Mouse (Mus musculus) heart, adult 8-10 months (tissue): Measurements from ENCODE around the gene BC048562. TPM values are rescaled to one million over a fixed set of nuclear protein-coding genes. Genes with fewer than 3 reads are reported as not detected.

Experiments
- total RNA-seq, 4 experiments: library from RNA; stranded (reverse); gene quantifications; 2 replicates each; pipeline ENCODE4 v1.2.4; 2022

The BC048562 gene
- total RNA-seq, 4 experiments from 2014 or later: not detected

Other genes with a start within 250 kb of the BC048562 start
- gene Bsn, start 246.1 kb upstream of the BC048562 start, total RNA-seq: under 1 TPM; 0.05 to 0.06 (median 0.06) TPM
- gene Dag1, start 172.5 kb upstream of the BC048562 start, total RNA-seq: 100 to 1,000 TPM; 291 to 330 (median 302) TPM
- gene Nicn1, start 146.1 kb upstream of the BC048562 start, total RNA-seq: 10 to 100 TPM; 23.0 to 32.5 (median 28.5) TPM
- 1 to 10 TPM; 3.8 to 6.5 (median 4.9) TPM for gene Amt, start 139.6 kb upstream of the BC048562 start, total RNA-seq
- gene Rhoa, start 130.4 kb upstream of the BC048562 start, total RNA-seq: 100 to 1,000 TPM; 196 to 229 (median 224) TPM
- 10 to 100 TPM; 66.6 to 85.9 (median 81.5) TPM for gene Tcta, start 130.3 kb upstream of the BC048562 start, total RNA-seq
- gene Gpx1, start 97.6 kb upstream of the BC048562 start, total RNA-seq: 100 to 1,000 TPM in 1 of 4 experiments, 10 to 100 TPM in 3; 67.6 to 101 (median 81.7) TPM
- 10 to 100 TPM; 77.0 to 83.3 (median 79.8) TPM for gene Usp4, start 88.6 kb upstream of the BC048562 start, total RNA-seq
- gene 1700102P08Rik, start 43.7 kb upstream of the BC048562 start, total RNA-seq: 1 to 10 TPM in 2 of 4 experiments, under 1 TPM in 2; 0.73 to 1.5 (median 1.1) TPM
- gene Ccdc36, start 8.0 kb upstream of the BC048562 start, total RNA-seq: not detected
- 10 to 100 TPM; 21.3 to 28.3 (median 26.7) TPM for gene Ccdc71, start 24.0 kb downstream of the BC048562 start, total RNA-seq
- gene Klhdc8b, start 25.1 kb downstream of the BC048562 start, total RNA-seq: 1 to 10 TPM; 3.9 to 6.7 (median 5.8) TPM
- 100 to 1,000 TPM; 342 to 366 (median 351) TPM for gene Lamb2, start 43.3 kb downstream of the BC048562 start, total RNA-seq
- 100 to 1,000 TPM in 3 of 4 experiments, 10 to 100 TPM in 1; 92.9 to 109 (median 102) TPM for gene Usp19, start 54.1 kb downstream of the BC048562 start, total RNA-seq
- 10 to 100 TPM; 76.7 to 84.2 (median 80.1) TPM for gene Qars, start 71.2 kb downstream of the BC048562 start, total RNA-seq
- 10 to 100 TPM; 55.6 to 70.2 (median 61.7) TPM for gene Qrich1, start 80.3 kb downstream of the BC048562 start, total RNA-seq
- gene Impdh2, start 123.8 kb downstream of the BC048562 start, total RNA-seq: 10 to 100 TPM; 44.3 to 53.5 (median 47.9) TPM
- 10 to 100 TPM; 78.5 to 86.3 (median 81.1) TPM for gene Ndufaf3, start 131.0 kb downstream of the BC048562 start, total RNA-seq
- gene Dalrd3, start 133.4 kb downstream of the BC048562 start, total RNA-seq: 10 to 100 TPM; 16.9 to 26.8 (median 24.1) TPM
- 10 to 100 TPM; 12.9 to 18.1 (median 17.0) TPM for gene Wdr6, start 142.3 kb downstream of the BC048562 start, total RNA-seq
- 10 to 100 TPM; 13.0 to 23.5 (median 14.6) TPM for gene P4htm, start 161.2 kb downstream of the BC048562 start, total RNA-seq
- 10 to 100 TPM; 41.7 to 50.7 (median 49.6) TPM for gene Arih2, start 212.9 kb downstream of the BC048562 start, total RNA-seq
- 100 to 1,000 TPM; 189 to 257 (median 218) TPM for gene Slc25a20, start 225.6 kb downstream of the BC048562 start, total RNA-seq